Mouse (Mus musculus) spleen, adult 2 months (tissue): ENCODE data around the gene Gga1. TPM values are rescaled to one million over a fixed set of nuclear protein-coding genes. Genes with fewer than 3 reads are reported as not detected.

Experiments used
- DNase-seq, 2 experiments: peaks; one replicate each; pipeline versions ENCODE4 v3.0.0 to v3.0.0-alpha.2; 2012 to 2021; ENCODE audit warnings: low spot score in 2 of 2, low read depth in 1 of 2
- H3K27ac ChIP-seq: fragments of 200-500 bp; 2 replicates; pipeline ENCODE4 v1.5.1; 2012; ENCODE audit warnings: low read length, inconsistent platforms; ENCODE audit not compliant: insufficient read depth
- H3K27me3 ChIP-seq: fragments of 200-500 bp; 2 replicates; pipeline ENCODE4 v1.6.1; 2012; ENCODE audit warnings: mild to moderate bottlenecking, moderate library complexity, low read length, inconsistent platforms; ENCODE audit not compliant: control insufficient read depth, insufficient read depth
- H3K36me3 ChIP-seq: fragments of 200-500 bp; 2 replicates; pipeline ENCODE4 v1.6.1; 2012; ENCODE audit warnings: mild to moderate bottlenecking, low read length, inconsistent platforms; ENCODE audit not compliant: control insufficient read depth, insufficient read depth
- H3K4me1 ChIP-seq: fragments of 200-500 bp; 2 replicates; pipeline ENCODE4 v1.6.1; 2011; ENCODE audit warnings: inconsistent platforms; ENCODE audit not compliant: control insufficient read depth, insufficient read depth, insufficient read length
- H3K4me3 ChIP-seq: fragments of 200-500 bp; 2 replicates; pipeline ENCODE4 v1.5.1; 2011; ENCODE audit warnings: mild to moderate bottlenecking, inconsistent platforms; ENCODE audit not compliant: insufficient read depth, insufficient read length; ENCODE audit errors: extremely low read depth
- CTCF ChIP-seq: fragments of 200-500 bp; IDR thresholded peaks from 2 replicates; pipeline ENCODE4 v1.5.1; 2011; ENCODE audit warnings: mild to moderate bottlenecking, inconsistent platforms; ENCODE audit not compliant: insufficient read depth, insufficient read length, insufficient replicate concordance; ENCODE audit errors: extremely low read depth
- POLR2A ChIP-seq: fragments of 200-500 bp; IDR thresholded peaks from 2 replicates; pipeline ENCODE4 v1.6.1; 2011; ENCODE audit warnings: low read depth, low read length, inconsistent platforms
- WGBS: fragments of 180-500 bp; shearing (Covaris S2); methylation state at CpG from one replicate; pipeline ENCODE4 v1.1.7; 2018; 5-methylcytosine and 5-hydroxymethylcytosine counted together
- polyA plus RNA-seq: library from polyadenylated mRNA; depleted of rRNA; stranded (reverse); fragments of >200 nt; gene quantifications from 2 replicates; pipeline ENCODE4 v1.2.3, GENCODE M21; 2012

The Gga1 gene
- polyA plus RNA-seq, 1 experiment = 70.2 TPM

DNA sequence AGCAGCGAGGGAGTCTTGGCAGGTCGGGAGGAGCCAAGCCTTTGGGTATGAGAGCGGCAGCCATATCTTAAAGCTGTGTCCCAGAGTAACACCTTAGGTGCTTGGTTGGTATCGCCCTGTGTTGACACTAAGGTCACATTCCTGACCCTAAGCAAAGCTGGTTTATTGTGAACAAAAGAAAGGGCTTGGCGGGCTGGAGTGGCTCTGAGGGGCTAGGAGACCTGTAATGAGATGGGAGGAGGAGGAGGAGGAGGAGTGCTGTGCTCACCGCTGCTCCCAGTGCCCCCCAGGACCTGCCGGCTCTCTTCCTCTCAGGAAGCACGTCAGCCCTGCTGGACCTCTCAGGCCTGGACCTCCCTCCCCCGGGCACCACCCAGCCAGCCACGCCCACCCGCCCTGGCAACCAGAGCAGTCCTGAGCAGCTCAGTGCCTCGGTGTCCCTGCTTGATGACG lies 12.4 kb downstream of the Gga1 start:
- Histone ChIP-seq H3K27ac (no peak overlapping the region), H3K27me3 (no peaks in the 10 kb centered on the region), H3K4me3 (no peak overlapping the region), H3K36me3 (peaks cover 58% of the 10 kb centered on the region), H3K4me1 (peaks cover 7% of the 10 kb centered on the region; the same call in 1 of the 2 replicates)
- no peak for DNase-seq
- TF ChIP-seq POLR2A = no peak
- TF ChIP-seq CTCF = no peak
- WGBS = 84% methylated on average over 12 of the region's 13 CpGs

DNA sequence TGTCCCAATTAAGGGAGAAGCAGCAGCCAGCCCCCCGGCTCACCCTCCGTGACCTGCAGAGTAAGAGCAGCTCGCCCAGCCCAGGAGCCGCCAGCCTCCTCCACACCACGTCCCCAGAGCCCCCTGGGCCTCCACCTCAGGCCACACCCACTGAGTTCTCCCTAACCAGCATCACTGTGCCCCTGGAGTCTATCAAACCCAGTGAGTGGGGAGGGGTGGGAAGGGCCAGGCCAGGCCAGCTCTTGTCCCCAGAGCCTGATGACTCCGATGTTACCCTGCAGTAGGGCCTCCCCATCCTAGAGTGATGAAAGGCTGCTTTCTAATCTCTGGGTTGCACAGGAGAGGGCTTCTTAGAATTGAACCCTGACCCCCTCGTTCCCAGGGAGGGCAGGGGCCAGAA lies 15.4 kb downstream of the Gga1 start:
- no peak for DNase-seq
- Histone ChIP-seq H3K36me3 (peaks cover 41% of the 10 kb centered on the region), H3K27me3 (no peaks in the 10 kb centered on the region), H3K4me3 (no peak overlapping the region), H3K4me1 (peaks cover 32% of the 10 kb centered on the region), H3K27ac (no peak overlapping the region)
- TF ChIP-seq POLR2A (no peak), CTCF (no peak)
- WGBS = 88% methylated on average over 7 of the region's 7 CpGs

DNA sequence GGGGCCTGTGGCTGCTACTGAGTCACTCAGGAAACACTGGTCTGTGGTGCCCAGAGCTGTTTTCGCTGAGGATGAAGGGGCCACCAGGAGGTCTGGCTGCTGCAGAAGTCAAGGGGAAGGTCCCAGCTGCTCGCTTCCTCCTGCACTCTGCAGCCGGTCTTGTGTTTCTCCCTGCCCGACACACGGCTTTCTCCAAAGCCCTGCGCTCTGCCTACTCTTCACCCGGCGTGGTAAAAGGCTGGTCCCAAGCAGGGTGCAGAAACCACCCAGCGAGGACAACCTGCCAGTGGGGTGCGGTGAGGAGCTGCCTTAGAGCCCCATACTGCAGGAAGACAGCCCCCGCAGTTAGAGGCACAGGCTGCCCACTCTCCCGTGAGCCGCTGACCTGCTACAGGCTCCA lies 17.7 kb downstream of the Gga1 start:
- H3K36me3 ChIP-seq = peaks cover 28% of the 10 kb centered on the region
- 14% methylated on average over 13 of the region's 13 CpGs for WGBS
- H3K4me3 ChIP-seq = peak overlapping the region; percentile 43; the same call in 1 of the 2 replicates
- DNase-seq = no peak
- H3K27ac ChIP-seq = peak overlapping the region; percentile 85
- peaks cover 38% of the 10 kb centered on the region for H3K4me1 ChIP-seq
- H3K27me3 ChIP-seq = no peaks in the 10 kb centered on the region
- TF ChIP-seq CTCF (no peak), POLR2A (no peak)

DNA sequence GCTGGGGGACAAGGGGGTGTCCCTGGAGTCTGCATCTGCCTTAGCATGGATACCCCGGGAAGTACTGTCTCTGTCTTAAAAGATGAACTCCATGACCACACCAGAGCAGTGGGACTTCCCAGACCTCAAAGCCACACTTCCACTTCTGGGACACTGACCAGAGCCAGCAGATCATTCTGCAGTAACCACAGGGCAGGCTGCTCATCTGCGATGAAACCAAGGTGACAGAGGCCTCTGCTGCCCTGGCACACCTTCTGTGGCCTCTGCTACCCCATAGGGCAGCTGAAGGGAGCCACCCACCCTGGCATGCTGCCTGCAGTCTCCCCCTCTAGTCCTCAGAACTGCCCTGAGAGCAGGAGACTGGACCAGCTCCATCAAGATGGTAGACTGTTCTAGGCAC lies 18.8 kb downstream of the Gga1 start:
- WGBS = 27% methylated on average over 2 of the region's 2 CpGs
- peaks cover 38% of the 10 kb centered on the region for H3K4me1 ChIP-seq
- H3K4me3 ChIP-seq = no peak overlapping the region
- DNase-seq = no peak
- peak overlapping the region; percentile 85 for H3K27ac ChIP-seq
- no peak for TF ChIP-seq CTCF
- TF ChIP-seq POLR2A = no peak
- no peaks in the 10 kb centered on the region for H3K27me3 ChIP-seq
- H3K36me3 ChIP-seq = peaks cover 25% of the 10 kb centered on the region

DNA sequence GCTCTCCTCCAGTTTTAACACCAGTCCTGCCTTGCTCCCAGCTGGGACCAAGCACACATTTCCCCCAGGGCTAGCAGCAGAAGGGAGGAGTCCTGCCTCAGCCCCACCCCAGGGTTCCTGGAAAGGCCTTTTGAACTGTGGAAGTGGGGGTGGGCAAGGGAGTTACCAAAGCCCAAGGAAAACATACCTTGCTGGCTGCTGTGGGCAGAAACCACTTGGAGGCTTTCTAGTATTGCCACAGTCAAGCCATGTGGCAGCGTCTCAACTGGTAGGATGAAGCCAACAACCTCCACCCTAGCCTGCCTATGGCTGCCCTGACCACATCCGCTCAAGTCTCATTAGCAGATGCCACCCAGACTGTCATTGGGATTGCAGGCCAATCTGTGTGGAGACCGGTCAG lies 19.2 kb downstream of the Gga1 start:
- H3K4me3 ChIP-seq = no peak overlapping the region

DNA sequence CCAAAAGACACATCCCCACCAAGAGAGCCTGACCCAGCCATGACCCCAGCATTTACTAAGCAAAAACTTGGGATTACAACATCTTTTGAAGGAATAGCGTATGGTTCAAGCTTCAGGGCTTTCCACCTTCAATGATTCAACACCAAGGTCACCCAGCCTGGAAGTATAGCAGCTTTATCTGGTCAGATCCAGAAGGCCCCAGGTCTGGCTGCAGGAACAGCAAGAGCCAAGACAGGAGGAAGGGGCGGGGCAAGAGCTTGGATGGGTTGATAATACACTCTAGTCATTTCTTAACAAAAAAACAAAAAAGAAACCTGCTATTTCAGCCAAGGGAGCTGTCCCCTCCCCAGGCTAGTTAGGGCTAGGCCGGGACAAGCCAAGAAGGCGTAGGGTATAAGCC lies 20.5 kb downstream of the Gga1 start:
- peaks cover 41% of the 10 kb centered on the region for H3K4me1 ChIP-seq
- WGBS = 85% methylated on average over 4 of the region's 4 CpGs
- peaks cover 15% of the 10 kb centered on the region for H3K36me3 ChIP-seq
- no peaks in the 10 kb centered on the region for H3K27me3 ChIP-seq
- H3K27ac ChIP-seq = no peak overlapping the region
- no peak overlapping the region for H3K4me3 ChIP-seq
- TF ChIP-seq POLR2A (no peak), CTCF (no peak)
- DNase-seq = no peak

More for the DNA sequence above, 19.2 kb downstream of the Gga1 start:
- Histone ChIP-seq H3K27ac (peak overlapping the region; percentile 85), H3K4me1 (peaks cover 40% of the 10 kb centered on the region), H3K36me3 (peaks cover 23% of the 10 kb centered on the region), H3K27me3 (no peaks in the 10 kb centered on the region)
- no peak for DNase-seq
- 23% methylated on average over 3 of the region's 3 CpGs for WGBS
- TF ChIP-seq CTCF = no peak
- no peak for TF ChIP-seq POLR2A

DNA sequence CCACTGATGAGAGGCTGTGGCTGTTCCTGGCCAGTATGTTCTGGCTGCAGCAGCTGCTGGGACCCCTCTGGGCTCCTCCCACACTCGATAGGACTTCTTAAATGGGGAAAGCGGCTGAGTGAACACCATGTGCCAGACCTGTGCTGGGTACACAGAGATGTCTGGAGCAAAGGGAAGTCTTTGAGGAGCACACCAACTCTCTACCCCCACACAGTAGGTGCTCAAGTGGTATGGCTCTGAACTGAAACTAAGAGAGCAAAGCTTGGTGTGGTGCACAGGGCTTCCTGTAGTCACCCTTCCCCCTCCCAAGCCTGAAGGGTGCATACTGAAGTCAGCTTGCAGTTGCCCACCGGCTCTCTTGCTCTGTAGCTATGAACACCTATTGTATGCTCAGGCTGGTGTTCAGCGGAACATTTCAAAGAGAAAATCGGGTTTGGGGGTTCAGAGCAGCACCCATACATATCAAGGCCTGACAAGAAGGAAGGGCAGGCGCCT lies 21.6 kb downstream of the Gga1 start:
- peaks cover 44% of the 10 kb centered on the region for H3K4me1 ChIP-seq
- H3K36me3 ChIP-seq = peaks cover 6% of the 10 kb centered on the region; the same call in 1 of the 2 replicates
- no peak for DNase-seq
- TF ChIP-seq POLR2A = no peak
- TF ChIP-seq CTCF = no peak
- H3K27ac ChIP-seq = peak overlapping the region; percentile 85
- H3K4me3 ChIP-seq = peak overlapping the region; percentile 89
- 9% methylated on average over 6 of the region's 6 CpGs for WGBS
- no peaks in the 10 kb centered on the region for H3K27me3 ChIP-seq
